Mouse (Mus musculus) activated CD4-positive, CD25-positive, alpha-beta regulatory T cell, adult 4 months (primary cell): ENCODE measurements around the gene Srsf9. TPM values are rescaled to one million over a fixed set of nuclear protein-coding genes. Genes with fewer than 3 reads are reported as not detected.
A peak's percentile ranks its signal among the peaks of the same experiment; 100 is the strongest.

Experiments
- ATAC-seq: one replicate; pipeline ENCODE4 v1.8.0; 2017
- polyA plus RNA-seq, 2 experiments: library from polyadenylated mRNA; unstranded; fragments of 100-300 nt; shearing (Covaris generic); gene quantifications; one replicate each; pipeline ENCODE4 v1.2.1; 2017

Srsf9 gene
- polyA plus RNA-seq, 2 experiments from 2014 or later: 17.9 to 23.8 TPM

DNA sequence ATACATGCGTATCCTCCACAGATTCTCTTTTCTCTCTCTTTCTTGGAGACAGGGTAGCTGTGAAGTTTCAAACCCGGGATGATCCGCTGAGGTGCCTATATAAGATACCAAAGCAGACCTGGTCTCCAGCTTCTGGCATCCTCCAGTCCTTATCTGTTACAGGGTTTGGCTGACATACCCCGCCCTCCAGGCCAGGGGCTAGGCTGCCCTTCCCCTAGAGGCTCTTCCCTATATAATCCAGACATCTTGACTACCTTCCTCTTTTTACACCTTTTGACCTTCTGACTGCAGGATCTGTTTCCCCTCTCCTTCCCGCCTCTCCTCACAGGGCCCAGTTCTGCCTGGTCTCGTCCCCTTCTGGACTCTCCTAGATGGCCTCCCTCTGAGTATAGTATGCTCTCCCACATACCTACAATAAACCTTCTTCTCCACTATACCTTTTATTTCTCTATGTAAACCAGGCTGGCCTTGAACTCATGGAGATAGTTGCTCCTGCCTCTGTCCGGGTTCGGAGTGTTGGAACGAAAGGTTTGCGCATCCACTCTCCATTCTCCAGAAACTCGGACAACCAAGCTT lies 633 bp upstream of the Srsf9 start:
- ATAC-seq: peak; percentile 33

GRCm38 (mm10) chr5:115327610-115328548 lies 902 bp downstream of the Srsf9 start:
- no peak for ATAC-seq

DNA sequence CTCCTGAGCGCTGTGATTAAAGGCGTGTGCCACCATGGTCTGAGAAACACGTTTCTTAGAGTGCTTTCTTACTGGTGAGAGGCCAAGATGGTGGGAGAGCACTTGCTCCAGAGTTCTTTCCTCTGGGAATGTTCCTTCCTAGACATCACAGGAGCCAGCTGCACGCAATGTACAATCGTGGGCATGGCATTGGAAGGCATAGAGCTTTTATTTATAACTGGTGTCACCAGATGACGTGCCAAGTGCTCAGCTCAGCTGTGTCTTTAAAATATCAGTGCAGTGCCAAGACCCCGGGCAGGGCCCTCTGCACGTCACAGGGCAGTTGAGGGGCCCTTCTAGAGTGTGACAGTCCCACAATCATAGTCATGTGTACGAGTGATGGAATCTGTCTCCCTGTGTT lies 4.0 kb downstream of the Srsf9 start:
- no peak for ATAC-seq

GRCm38 (mm10) chr5:115333626-115334025 lies 6.6 kb downstream of the Srsf9 start:
- ATAC-seq: no peak

GRCm38 (mm10) chr5:115340007-115340406 lies 13.0 kb downstream of the Srsf9 start:
- ATAC-seq: no peak

- peak; percentile 78 for ATAC-seq
Observed at GRCm38 (mm10) chr5:115340577-115341313, 13.8 kb downstream of the Srsf9 start, which contains the start of the genes Gatc and Triap1. TSS of gene Gatc (minus strand) at chr5:115341178. TSS of gene Triap1 (plus strand) at chr5:115341225.

- peak; percentile 33 for ATAC-seq
Observed at GRCm38 (mm10) chr5:115341314-115342165, 14.6 kb downstream of the Srsf9 start.

GRCm38 (mm10) chr5:115347564-115347963 lies 20.6 kb downstream of the Srsf9 start:
- ATAC-seq: peak; percentile 55

DNA sequence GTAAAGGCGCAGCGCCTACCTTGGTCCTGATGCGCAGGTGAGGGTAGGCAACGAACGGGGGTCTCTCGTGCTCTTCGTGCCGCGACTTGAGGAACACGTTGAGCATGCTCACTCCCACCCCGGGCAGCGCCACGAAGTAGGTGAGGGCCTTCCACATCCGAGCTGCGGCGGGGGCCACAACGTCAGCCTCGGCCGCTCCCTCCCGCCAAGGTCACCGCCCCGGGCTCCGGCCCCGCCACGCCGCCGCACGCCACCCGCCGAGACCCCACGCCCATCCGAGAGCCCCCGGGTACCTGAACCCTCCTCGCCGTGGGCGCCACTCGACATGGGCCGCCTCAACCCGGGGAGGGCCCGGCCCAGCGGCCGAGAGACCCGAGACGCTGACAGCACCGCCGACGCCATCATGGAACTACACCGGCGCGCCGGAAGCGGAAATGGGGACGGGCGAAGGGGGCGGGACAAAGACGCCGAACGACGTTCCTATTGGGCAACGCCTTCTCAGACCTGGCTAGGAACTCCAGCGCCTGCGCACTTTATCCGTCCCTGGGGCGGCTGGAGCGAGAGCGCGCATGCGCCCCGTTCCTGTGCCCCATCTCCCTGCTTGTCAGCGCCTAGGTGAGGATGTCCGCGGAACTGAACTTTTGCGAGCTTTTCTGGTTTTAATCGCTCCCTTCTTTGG lies 21.7 kb downstream of the Srsf9 start, which contains the start of gene Cox6a1:
TSS of gene Cox6a1 (minus strand) at position 436 of the 679 bp plus-strand sequence.
- peak; percentile 87 for ATAC-seq

- peak; percentile 9 for ATAC-seq
Observed at GRCm38 (mm10) chr5:115349225-115349555, 22.2 kb downstream of the Srsf9 start.

GRCm38 (mm10) chr5:115351348-115351747 lies 24.4 kb downstream of the Srsf9 start:
- ATAC-seq: no peak

DNA sequence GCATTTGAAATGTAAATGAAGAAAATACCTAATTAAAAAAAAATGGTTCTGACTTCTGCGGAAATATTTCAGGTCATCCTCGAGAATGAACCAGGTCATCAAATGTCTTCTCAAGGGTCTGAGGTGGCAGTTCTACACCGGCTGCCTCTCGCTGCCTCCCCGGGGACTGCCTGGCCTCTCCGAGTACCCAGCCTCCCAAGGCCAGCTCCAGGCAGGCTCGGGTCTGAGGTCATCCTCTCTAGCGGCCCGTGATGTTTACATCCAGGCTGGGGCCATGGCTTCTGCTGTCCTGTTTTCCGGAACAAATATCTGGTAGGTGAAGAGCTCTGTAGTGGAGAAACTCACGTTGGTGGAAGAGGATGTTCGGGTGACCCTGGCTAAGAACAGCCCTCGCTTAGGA lies 28.1 kb downstream of the Srsf9 start:
- no peak for ATAC-seq

DNA sequence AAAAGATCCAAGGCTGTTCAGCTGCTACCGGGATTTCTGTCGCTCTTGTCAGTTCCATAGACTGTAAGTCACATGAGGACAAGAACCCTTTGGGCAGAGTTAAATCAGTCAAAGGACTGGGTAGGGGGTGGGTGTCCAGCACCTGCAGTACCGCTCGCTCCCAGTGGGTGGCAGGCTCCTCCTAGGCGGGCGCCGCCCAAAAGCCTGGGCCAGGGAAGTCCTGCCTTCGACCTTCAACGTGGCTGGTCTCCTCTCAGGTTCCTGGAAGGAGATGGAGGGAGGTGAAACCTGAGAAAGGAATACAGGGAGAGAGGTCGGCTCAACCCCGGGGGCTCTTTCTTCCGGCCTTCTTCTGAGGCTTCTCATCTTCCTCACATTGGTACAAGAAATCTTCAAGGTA lies 31.9 kb downstream of the Srsf9 start:
- ATAC-seq: no peak

DNA sequence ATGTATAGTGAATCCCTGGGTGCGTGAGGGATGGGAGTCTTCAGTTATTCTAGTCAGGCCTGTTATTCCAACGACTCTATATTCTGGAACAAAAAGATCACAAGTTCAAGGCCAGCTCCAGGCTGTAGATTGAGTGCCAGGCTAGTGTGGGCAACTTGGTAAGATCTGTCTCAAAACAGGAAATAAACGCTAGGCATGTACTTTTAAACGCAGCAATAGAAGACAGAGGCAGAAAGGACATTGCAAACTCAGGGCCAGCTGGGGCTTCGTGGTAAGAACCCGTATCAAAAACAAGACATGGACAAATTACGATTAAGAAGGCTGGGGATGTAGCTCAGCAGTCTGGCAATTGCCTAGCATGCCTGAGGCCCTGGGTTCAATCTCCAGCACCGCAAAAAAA lies 32.5 kb downstream of the Srsf9 start:
- ATAC-seq: no peak

DNA sequence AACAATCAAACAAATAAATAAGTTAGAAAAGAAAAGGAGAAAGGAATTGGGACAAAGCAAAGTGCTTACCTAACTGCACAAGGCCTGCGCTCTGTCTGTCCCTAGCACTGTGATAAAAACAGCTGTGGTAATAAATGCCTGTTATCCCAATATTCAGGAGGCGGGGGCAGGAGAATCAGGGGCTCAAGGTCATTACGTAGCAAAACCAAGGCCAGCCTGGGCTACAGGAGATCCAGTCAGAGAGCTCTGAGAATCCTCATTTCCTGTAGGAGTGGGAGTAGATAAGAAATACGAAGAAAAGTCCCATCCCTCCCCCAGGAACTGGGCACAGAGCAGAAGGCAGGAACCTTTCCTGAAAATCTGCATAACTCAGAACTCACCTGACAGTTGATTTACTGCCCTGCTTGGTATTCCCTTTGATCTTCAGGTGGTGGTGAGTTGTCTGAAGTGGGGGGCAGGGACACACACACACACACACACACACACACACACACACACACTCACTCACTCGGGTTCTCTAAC lies 32.9 kb downstream of the Srsf9 start:
- no peak for ATAC-seq

- no peak for ATAC-seq
Observed at GRCm38 (mm10) chr5:115362216-115362615, 35.2 kb downstream of the Srsf9 start.

DNA sequence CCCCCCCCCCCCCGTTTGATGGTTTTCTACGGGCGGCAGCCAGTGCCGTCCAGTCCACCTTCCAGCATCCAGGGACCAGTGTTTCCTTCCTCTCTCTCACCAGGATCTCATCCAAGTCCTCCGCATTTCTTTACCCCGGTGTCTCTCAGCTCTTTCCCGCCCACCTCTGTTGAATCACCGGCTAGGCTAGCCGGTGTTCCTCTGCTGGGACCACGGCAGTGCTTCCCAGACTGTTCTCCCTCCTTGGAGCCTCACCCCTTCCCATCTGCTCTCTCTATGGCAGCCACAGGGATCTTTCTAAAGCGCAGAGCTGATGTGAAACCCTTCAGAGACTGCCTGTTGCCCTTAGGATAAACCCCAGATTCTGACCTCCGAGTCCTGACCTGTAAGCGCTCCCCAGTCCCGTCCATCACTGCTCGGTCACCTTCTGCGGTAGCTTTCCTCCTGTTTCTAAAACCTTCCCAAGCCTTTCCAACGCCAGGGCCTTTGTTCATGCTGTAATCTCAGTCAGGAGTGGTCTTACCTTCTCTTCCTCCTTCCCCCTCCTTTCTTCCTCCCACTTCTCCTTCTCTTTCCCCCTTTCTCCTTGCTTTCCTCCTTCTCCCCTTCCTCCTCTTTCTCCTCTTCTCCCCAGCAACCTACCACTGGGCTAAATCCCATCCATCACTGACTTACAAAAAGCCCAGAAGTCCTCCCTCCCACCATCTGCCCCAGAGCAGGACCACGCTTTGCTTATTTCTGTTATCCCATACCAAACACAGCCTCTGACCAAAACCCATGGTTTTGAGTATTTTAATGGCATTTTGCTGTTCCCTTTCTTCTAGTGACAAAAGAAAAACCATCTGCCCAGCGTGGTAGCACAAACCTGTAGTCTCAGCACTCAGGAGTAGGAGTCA lies 36.1 kb downstream of the Srsf9 start:
- ATAC-seq: no peak

- no peak for ATAC-seq
Observed at GRCm38 (mm10) chr5:115364782-115365181, 37.8 kb downstream of the Srsf9 start.

- no peak for ATAC-seq
Observed at GRCm38 (mm10) chr5:115371736-115372135, 44.8 kb downstream of the Srsf9 start.
